Mouse (Mus musculus): Measurements from ENCODE around the gene Dpp7.

The Dpp7 gene

GRCm38 (mm10) chr2:25310969-25311368, 45.2 kb downstream of the Dpp7 start:
- no peak for DNase-seq (ENCODE audit: low read depth, low spot score)

GRCm38 (mm10) chr2:25310180-25310579, 46.0 kb downstream of the Dpp7 start:
- no peak for DNase-seq (ENCODE audit: low read depth, low spot score)

- DNase-seq (ENCODE audit: low read depth, low spot score) = no peak
Measured at GRCm38 (mm10) chr2:25305587-25306359, 50.4 kb downstream of the Dpp7 start.

- peak; percentile 52 for DNase-seq (ENCODE audit: low read depth, low spot score)
Measured at GRCm38 (mm10) chr2:25304657-25305541, 51.3 kb downstream of the Dpp7 start.

- DNase-seq (ENCODE audit: low read depth, low spot score) = no peak
Measured at GRCm38 (mm10) chr2:25303931-25304656, 52.1 kb downstream of the Dpp7 start.

- no peak for DNase-seq (ENCODE audit: low read depth, low spot score)
Measured at GRCm38 (mm10) chr2:25303452-25303851, 52.7 kb downstream of the Dpp7 start.
